Mouse (Mus musculus) thymus, postnatal 36 days (tissue): Measurements from ENCODE around the gene Polr2e.

Experiments
- DNase-seq, 2 experiments: peaks; one replicate each; pipeline ENCODE4 v3.0.0; 2022; ENCODE audit warnings: mixed read lengths in 2 of 2

Polr2e gene

DNA sequence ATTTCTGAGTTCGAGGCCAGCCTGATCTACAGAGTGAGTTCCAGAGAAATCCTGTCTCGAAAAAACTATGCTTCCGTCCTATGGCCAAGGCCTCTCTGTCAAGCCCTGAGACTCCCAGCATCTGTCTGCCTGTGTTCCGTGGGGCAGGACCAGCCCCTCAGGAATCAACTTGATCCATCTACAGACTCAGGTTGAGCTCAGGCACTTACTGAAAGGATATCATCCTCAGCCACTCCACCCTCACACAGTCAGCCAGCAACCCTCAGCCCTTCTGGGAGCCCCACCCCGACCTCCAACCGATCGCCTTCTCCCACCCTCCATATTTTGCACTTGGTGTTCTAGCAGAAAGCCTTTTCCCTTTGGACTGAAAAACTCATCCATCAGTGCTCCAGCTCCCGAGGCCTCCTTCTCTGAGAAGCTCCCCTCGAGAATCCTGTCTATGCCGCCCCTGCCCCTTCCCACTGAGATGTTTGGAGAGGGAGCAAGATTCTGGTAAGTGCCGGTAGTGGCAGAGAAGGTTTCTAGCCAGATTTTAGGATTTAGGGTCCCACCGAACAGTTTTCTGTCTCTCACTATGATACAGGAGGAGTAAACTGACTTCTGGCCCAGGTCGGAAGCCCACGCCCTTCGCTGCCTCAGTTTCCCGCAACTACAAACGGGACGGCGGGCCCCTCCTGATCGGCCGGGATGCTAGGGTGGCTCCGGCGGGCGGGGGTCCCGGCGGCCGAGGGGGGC lies 51.7 kb downstream of the Polr2e start:
- peak in 1 of 2 experiments; percentile 18 for DNase-seq

DNA sequence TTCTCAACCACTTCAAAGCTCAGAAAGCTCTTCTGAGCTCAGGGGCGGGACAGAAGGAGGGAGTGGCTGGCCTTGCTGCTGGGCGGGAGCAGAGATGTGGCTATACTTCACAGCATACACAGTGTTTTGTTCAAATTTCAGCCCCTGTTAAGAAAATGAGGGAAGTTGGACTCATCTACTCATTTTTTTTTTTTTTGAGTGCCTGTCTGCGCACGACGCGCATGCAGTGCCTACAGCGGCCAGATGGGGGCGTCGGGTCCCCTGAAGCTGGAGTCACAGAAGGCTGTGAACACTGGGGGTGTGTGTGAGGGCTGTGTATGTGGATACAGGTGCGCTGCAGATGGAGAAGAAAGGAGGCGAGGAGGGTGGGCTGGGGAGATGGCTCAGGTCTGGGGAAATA lies 52.6 kb downstream of the Polr2e start:
- DNase-seq: peak; percentile 91 to 92

DNA sequence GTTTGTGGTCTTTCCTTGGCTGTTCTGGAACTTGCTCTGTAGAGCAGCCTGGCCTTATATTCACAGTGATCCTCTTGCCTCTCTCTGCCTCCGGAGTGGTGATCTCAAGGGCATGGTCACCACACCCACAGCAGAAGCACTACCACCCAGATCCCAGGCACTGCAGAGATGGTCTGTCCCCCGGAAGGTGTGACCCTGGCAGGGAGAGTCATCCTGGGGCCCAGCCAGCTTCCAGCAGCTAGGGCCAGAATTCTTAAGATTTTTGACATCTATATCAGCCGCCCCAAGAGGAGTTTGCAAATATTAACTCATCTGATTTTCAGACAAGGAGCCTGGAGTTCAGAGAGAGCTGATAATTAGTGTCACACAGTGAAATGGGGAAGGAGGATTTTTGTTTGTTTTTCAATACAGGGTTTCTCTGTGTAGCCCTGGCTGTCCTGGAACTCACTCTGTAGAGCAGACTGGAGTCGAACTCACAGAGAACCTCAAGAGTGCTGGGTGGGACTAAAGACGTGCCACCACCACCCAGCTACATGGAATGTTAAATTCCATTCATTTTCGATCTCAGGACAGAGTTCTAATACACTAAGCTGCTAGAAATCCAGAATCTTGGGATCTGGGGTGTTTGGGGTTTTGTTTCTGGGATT lies 53.2 kb downstream of the Polr2e start:
- DNase-seq: no peak
